Mouse (Mus musculus) midbrain, postnatal 0 days (tissue): ENCODE data around the gene Svs4. TPM values are rescaled to one million over a fixed set of nuclear protein-coding genes. Genes with fewer than 3 reads are reported as not detected.
"Not testable (repeated sequence)": the region's sequence is repeated elsewhere in the genome, so short reads cannot be mapped to it uniquely, and the experiment has no call there.

Experiments
- ATAC-seq: fragments of 200-750 bp; cut with Nextera tagmentation; 2 replicates; pipeline ENCODE4 v1.8.0; 2017; ENCODE audit warnings: moderate number of reproducible peaks, mild to moderate bottlenecking, moderate TSS enrichment, moderate library complexity; ENCODE audit not compliant: low FRiP score
- DNase-seq: peaks from one replicate; pipeline ENCODE4 v3.0.0-alpha.2; 2015; ENCODE audit warnings: low spot score
- H3K27ac ChIP-seq: fragments of 300-500 bp; sonication (generic); 2 replicates; pipeline ENCODE4 v1.5.1; 2014; ENCODE audit warnings: low read depth, mild to moderate bottlenecking, low read length, mixed read lengths
- H3K27me3 ChIP-seq: fragments of 300-500 bp; sonication (generic); 2 replicates; pipeline ENCODE4 v1.6.1; 2014; ENCODE audit warnings: low read length, control low read depth, mixed read lengths; ENCODE audit not compliant: insufficient read depth
- H3K36me3 ChIP-seq: fragments of 300-500 bp; sonication (generic); 2 replicates; pipeline ENCODE4 v1.6.1; 2014; ENCODE audit warnings: low read length, control low read depth, mixed read lengths; ENCODE audit not compliant: insufficient read depth
- H3K4me1 ChIP-seq: fragments of 300-500 bp; sonication (generic); 2 replicates; pipeline ENCODE4 v1.6.1; 2014; ENCODE audit warnings: mild to moderate bottlenecking, control low read depth, antibody characterized with exemption, low read length, mixed read lengths; ENCODE audit not compliant: insufficient read depth
- H3K4me2 ChIP-seq: fragments of 300-500 bp; sonication (generic); 2 replicates; pipeline ENCODE4 v1.6.1; 2014; ENCODE audit warnings: low read depth, mild to moderate bottlenecking, low read length, mixed read lengths; ENCODE audit not compliant: poor library complexity, severe bottlenecking
- H3K4me3 ChIP-seq: fragments of 300-500 bp; sonication (generic); 2 replicates; pipeline ENCODE4 v1.5.1; 2014; ENCODE audit warnings: low read depth, mild to moderate bottlenecking, low read length, moderate library complexity
- H3K9ac ChIP-seq: fragments of 300-500 bp; sonication (generic); replicated peaks from 2 replicates; pipeline ENCODE4 v1.6.1; 2014; ENCODE audit warnings: mild to moderate bottlenecking, low read length, moderate library complexity, mixed read lengths; ENCODE audit not compliant: poor library complexity, severe bottlenecking
- H3K9me3 ChIP-seq: fragments of 300-500 bp; sonication (generic); 2 replicates; pipeline ENCODE4 v1.6.1; 2016; ENCODE audit warnings: low read length, control low read depth
- CTCF ChIP-seq: IDR thresholded peaks from 2 replicates; pipeline ENCODE4 v1.5.1; 2016; ENCODE audit warnings: antibody characterized with exemption, mild to moderate bottlenecking
- WGBS: fragments of 180-500 bp; shearing (Covaris S2); extraction: QIAGEN DNeasy Blood & Tissue Kit; methylation state at CpG from one replicate; pipeline ENCODE4 v1.1.7; 2014; 5-methylcytosine and 5-hydroxymethylcytosine counted together
- polyA plus RNA-seq: library from polyadenylated mRNA; unstranded; fragments of >200 nt; fragmentation: Nextera tagmentation; extraction: Ambion mirVana; gene quantifications from 2 replicates; pipeline ENCODE4 v1.2.1, GENCODE M21; 2015
- total RNA-seq: library from RNA; depleted of rRNA; stranded (reverse); fragments of >200 nt; gene quantifications from 2 replicates; pipeline ENCODE4 v1.2.3, GENCODE M21; 2014; rRNA removed

Svs4 gene
- total RNA-seq (not detected in 2 replicates), polyA plus RNA-seq (not detected in 2 replicates)

- ATAC-seq (no peak), DNase-seq (no peak)
- Histone ChIP-seq H3K27ac (no peak within 1 kb of the TSS), H3K27me3 (no peaks in the 10 kb centered on the region), H3K9me3 (no peaks in the 10 kb centered on the region), H3K36me3 (no peaks in the 10 kb centered on the region), H3K4me1 (no peaks in the 10 kb centered on the region), H3K9ac (no peak within 1 kb of the TSS), H3K4me3 (no peak within 1 kb of the TSS), H3K4me2 (no peak within 1 kb of the TSS)
- TF ChIP-seq CTCF, result no peak
- 95% methylated on average over 4 of the region's 4 CpGs for WGBS
These were observed at the start of gene Svs4 for GRCm38 (mm10) chr2:164278359-164278758. Gene Svs4, minus strand, starts transcription at chr2:164278459.

- TF ChIP-seq CTCF, result no peak
- H3K36me3 ChIP-seq, result no peaks in the 10 kb centered on the region
- DNase-seq (no peak), ATAC-seq (no peak)
- H3K4me3 ChIP-seq, result no peak overlapping the region
- H3K27me3 ChIP-seq, result no peaks in the 10 kb centered on the region
- no peak overlapping the region for H3K9ac ChIP-seq
- H3K4me2 ChIP-seq, result no peak overlapping the region
- H3K4me1 ChIP-seq, result no peaks in the 10 kb centered on the region
- WGBS, result 90% methylated on average over 6 of the region's 6 CpGs
- H3K27ac ChIP-seq, result no peak overlapping the region
- no peaks in the 10 kb centered on the region for H3K9me3 ChIP-seq
These were observed 42.7 kb upstream of the Svs4 start for GRCm38 (mm10) chr2:164320983-164321382.

DNA sequence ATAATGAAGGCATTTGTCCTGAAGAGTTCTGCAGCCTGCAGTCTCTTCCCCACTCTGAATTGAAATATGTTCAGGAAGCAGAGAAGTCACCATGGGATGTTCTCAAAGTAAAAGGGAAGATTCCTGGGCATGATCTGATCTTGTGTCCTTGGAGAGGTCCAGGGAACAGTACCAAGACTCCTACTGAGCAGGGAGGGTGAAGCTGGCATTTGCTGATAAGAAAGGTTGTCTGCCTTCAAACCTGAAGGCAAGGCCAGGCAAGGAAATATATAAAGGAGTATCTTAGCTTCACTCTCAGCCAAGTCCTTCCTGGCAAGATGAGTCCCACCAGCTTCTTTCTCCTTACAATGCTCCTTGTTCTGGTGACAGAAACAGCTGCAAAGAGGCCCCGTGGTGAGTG is 38.2 kb upstream of the Svs4 start, which contains the start of gene Svs6:
Svs6 (plus strand) TSS at position 301 of the 400 bp plus-strand sequence.
- not testable (repeated sequence) for H3K9me3 ChIP-seq, ATAC-seq, H3K9ac ChIP-seq, DNase-seq, H3K4me3 ChIP-seq, H3K4me2 ChIP-seq, H3K27me3 ChIP-seq, H3K27ac ChIP-seq, H3K4me1 ChIP-seq, H3K36me3 ChIP-seq
- 81% methylated on average over 1 of the region's 1 CpGs for WGBS

DNA sequence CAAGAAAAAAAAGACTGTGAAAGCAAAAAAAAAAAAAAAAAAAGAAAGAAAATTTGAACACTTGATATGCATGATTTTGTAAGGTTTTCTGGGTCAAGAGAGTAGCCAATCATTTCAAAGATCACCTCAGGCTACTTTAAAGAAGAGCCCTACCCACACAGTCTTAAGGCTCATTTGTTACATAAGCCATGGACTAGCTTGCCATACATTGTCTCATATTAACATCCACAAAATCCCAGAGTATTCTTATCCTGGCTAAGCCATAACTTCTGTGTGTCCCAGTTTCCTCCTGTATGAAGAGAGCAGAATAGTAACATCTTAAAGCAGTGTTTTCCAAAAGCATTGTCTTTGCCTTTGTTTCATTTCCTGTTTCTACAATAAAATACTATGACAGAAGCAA is 37.2 kb upstream of the Svs4 start:
- H3K4me2 ChIP-seq, H3K4me1 ChIP-seq, DNase-seq, H3K27ac ChIP-seq, H3K9ac ChIP-seq, H3K36me3 ChIP-seq, H3K9me3 ChIP-seq, H3K27me3 ChIP-seq, ATAC-seq, H3K4me3 ChIP-seq: not testable (repeated sequence)

- Histone ChIP-seq H3K9me3 (no peaks in the 10 kb centered on the region), H3K9ac (no peak overlapping the region), H3K27ac (no peak overlapping the region), H3K4me2 (no peak overlapping the region), H3K27me3 (no peaks in the 10 kb centered on the region), H3K4me3 (no peak overlapping the region), H3K36me3 (no peaks in the 10 kb centered on the region), H3K4me1 (no peaks in the 10 kb centered on the region)
- 90% methylated on average over 5 of the region's 5 CpGs for WGBS
- ATAC-seq (no peak), DNase-seq (no peak)
- no peak for TF ChIP-seq CTCF
These were observed 34.3 kb upstream of the Svs4 start for GRCm38 (mm10) chr2:164312599-164312998.

DNA sequence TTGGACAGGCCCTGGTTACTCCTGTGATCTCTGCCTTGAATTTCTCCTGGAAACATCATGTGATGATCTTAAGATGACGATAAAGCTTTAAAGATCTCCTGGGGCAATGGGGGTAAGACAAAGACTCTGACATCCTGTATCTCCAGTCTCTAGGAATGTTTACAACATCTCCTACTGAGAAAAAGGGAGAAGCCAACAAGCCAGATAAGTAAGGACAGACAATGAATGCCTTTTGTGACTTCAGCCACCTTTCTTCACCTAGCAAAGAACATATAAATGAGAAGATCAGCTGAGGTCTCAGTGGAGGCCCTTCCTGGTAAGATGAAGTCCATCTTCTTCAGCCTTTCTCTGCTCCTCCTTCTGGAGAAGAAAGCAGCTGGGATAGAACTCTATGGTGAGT is 10.7 kb upstream of the Svs4 start, which contains the start of gene Svs3a:
Svs3a (plus strand) TSS at position 301 of the 400 bp plus-strand sequence.
- ATAC-seq, DNase-seq, H3K36me3 ChIP-seq, H3K4me2 ChIP-seq, H3K9ac ChIP-seq, H3K4me1 ChIP-seq, H3K27me3 ChIP-seq, H3K9me3 ChIP-seq, H3K27ac ChIP-seq, H3K4me3 ChIP-seq: not testable (repeated sequence)
- WGBS, result 67% methylated on average over 1 of the region's 1 CpGs

GRCm38 (mm10) chr2:164256540-164256939 is 21.7 kb downstream of the Svs4 start, which contains the start of gene Svs3b:
Gene Svs3b, minus strand, starts transcription at chr2:164256640.
- not testable (repeated sequence) for DNase-seq, H3K36me3 ChIP-seq, H3K4me1 ChIP-seq, H3K27me3 ChIP-seq, H3K4me2 ChIP-seq, H3K9ac ChIP-seq, H3K4me3 ChIP-seq, ATAC-seq, H3K9me3 ChIP-seq, H3K27ac ChIP-seq
- 93% methylated on average over 1 of the region's 1 CpGs for WGBS
